Mouse (Mus musculus) stomach, embryonic 14.5 days (tissue): Measurements from ENCODE around the gene Ccdc6. TPM values are rescaled to one million over a fixed set of nuclear protein-coding genes. Genes with fewer than 3 reads are reported as not detected.
A peak's percentile ranks its signal among the peaks of the same experiment; 100 is the strongest.
"Not testable (repeated sequence)": the region's sequence is repeated elsewhere in the genome, so short reads cannot be mapped to it uniquely, and the experiment has no call there.

ENCODE experiments used
- ATAC-seq: fragments of 200-750 bp; cut with Nextera tagmentation; 2 replicates; pipeline ENCODE4 v1.8.0; 2017; ENCODE audit warnings: low read depth, moderate TSS enrichment; ENCODE audit not compliant: insufficient number of reproducible peaks, insufficient read depth, low FRiP score
- H3K27ac ChIP-seq: fragments of 300-500 bp; sonication (generic); 2 replicates; pipeline ENCODE4 v1.5.1; 2014; ENCODE audit warnings: mild to moderate bottlenecking, low read length, moderate library complexity, mixed read lengths
- H3K27me3 ChIP-seq: fragments of 300-500 bp; sonication (generic); 2 replicates; pipeline ENCODE4 v1.6.1; 2014; ENCODE audit warnings: low read length, control low read depth, mixed read lengths; ENCODE audit not compliant: control insufficient read depth, insufficient read depth
- H3K36me3 ChIP-seq: fragments of 300-500 bp; sonication (generic); 2 replicates; pipeline ENCODE4 v1.6.1; 2014; ENCODE audit warnings: mild to moderate bottlenecking, control low read depth, low read length, moderate library complexity, mixed read lengths; ENCODE audit not compliant: control insufficient read depth, insufficient read depth
- H3K4me1 ChIP-seq: fragments of 300-500 bp; sonication (generic); 2 replicates; pipeline ENCODE4 v1.6.1; 2014; ENCODE audit warnings: low read length, control low read depth, mixed read lengths; ENCODE audit not compliant: control insufficient read depth, insufficient read depth
- H3K4me2 ChIP-seq: fragments of 300-500 bp; sonication (generic); replicated peaks from 2 replicates; pipeline ENCODE4 v1.6.1; 2014; ENCODE audit warnings: low read depth, low read length, control low read depth
- H3K4me3 ChIP-seq: fragments of 300-500 bp; sonication (generic); 2 replicates; pipeline ENCODE4 v1.5.1; 2014; ENCODE audit warnings: low read depth, low read length, control low read depth
- H3K9ac ChIP-seq: fragments of 300-500 bp; sonication (generic); replicated peaks from 2 replicates; pipeline ENCODE4 v1.6.1; 2014; ENCODE audit warnings: low read depth, mild to moderate bottlenecking, control low read depth, low read length, moderate library complexity, mixed read lengths
- H3K9me3 ChIP-seq: fragments of 300-500 bp; sonication (generic); 2 replicates; pipeline ENCODE4 v1.6.1; 2016; ENCODE audit warnings: low read depth, low read length, control low read depth; ENCODE audit not compliant: control insufficient read depth
- WGBS: fragments of 180-500 bp; shearing (Covaris S2); extraction: QIAGEN DNeasy Blood & Tissue Kit; methylation state at CpG from one replicate; pipeline ENCODE4 v1.1.7; 2014; 5-methylcytosine and 5-hydroxymethylcytosine counted together
- polyA plus RNA-seq: library from polyadenylated mRNA; unstranded; fragments of >200 nt; fragmentation: Nextera tagmentation; extraction: Ambion mirVana; gene quantifications from 2 replicates; pipeline ENCODE4 v1.2.1, GENCODE M21; 2014

Gene Ccdc6
- polyA plus RNA-seq, 1 experiment from 2014 or later: 27.2 TPM

- H3K9ac ChIP-seq: no peak overlapping the region
- H3K27me3 ChIP-seq: no peaks in the 10 kb centered on the region
- H3K4me1 ChIP-seq: peaks cover 14% of the 10 kb centered on the region; the same call in 1 of the 2 replicates
- no peaks in the 10 kb centered on the region for H3K36me3 ChIP-seq
- ATAC-seq: no peak
- H3K4me2 ChIP-seq: no peak overlapping the region
- no peak overlapping the region for H3K27ac ChIP-seq
- H3K9me3 ChIP-seq: no peaks in the 10 kb centered on the region
- no peak overlapping the region for H3K4me3 ChIP-seq
- 88% methylated on average over 6 of the region's 6 CpGs for WGBS
Observed at GRCm38 (mm10) chr10:70199466-70200210, 102.7 kb downstream of the Ccdc6 start.

DNA sequence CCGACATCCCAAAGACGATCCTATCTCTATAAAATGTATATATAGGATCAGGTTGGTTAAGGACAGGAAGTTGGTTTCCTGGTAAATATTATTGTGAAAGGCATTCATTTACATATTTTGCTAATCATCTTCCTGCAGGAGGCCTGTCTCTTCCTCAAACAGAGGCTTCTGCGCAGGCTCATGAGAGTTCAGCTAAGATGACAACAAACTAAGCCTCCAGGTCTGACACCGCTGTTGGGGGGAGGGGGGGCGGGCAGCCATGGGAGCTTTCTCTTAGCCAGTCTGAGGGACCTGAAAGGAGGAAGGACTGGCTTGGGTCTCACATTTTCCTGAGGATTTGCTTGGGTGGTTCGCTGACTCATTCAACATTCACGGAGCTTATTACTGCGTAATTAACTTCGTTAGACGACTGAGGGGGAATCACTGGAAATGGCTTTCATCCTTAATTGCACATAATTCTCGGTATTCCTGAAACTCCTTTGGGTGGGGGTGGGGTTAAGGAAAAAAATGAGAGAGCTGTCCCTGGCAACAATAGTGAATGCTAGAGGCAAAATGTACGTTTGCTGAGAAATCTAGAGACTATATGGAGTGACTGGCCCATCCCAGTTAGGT is 104.1 kb downstream of the Ccdc6 start:
- ATAC-seq: no peak
- Histone ChIP-seq H3K27ac (no peak overlapping the region), H3K27me3 (no peaks in the 10 kb centered on the region), H3K4me3 (no peak overlapping the region), H3K36me3 (no peaks in the 10 kb centered on the region), H3K4me2 (no peak overlapping the region), H3K4me1 (peaks cover 9% of the 10 kb centered on the region; the same call in 1 of the 2 replicates), H3K9ac (no peak overlapping the region), H3K9me3 (no peaks in the 10 kb centered on the region)
- 73% methylated on average over 12 of the region's 12 CpGs for WGBS

- ATAC-seq: peak; percentile 56; the same call in 1 of the 2 replicates
- Histone ChIP-seq H3K4me2 (peak within 1 kb of the TSS; percentile 19; the same call in 1 of the 2 replicates), H3K9me3 (no peaks in the 10 kb centered on the region), H3K27me3 (no peaks in the 10 kb centered on the region), H3K36me3 (no peaks in the 10 kb centered on the region), H3K27ac (peak within 1 kb of the TSS; percentile 2; the same call in 1 of the 2 replicates), H3K4me1 (peaks cover 5% of the 10 kb centered on the region; the same call in 1 of the 2 replicates), H3K9ac (no peak within 1 kb of the TSS), H3K4me3 (no peak within 1 kb of the TSS)
- 21% methylated on average over 17 of the region's 17 CpGs for WGBS
Observed at GRCm38 (mm10) chr10:70204505-70205399, 107.8 kb downstream of the Ccdc6 start, which contains the start of gene Mrln. Mrln (plus strand) TSS chr10:70204664.

DNA sequence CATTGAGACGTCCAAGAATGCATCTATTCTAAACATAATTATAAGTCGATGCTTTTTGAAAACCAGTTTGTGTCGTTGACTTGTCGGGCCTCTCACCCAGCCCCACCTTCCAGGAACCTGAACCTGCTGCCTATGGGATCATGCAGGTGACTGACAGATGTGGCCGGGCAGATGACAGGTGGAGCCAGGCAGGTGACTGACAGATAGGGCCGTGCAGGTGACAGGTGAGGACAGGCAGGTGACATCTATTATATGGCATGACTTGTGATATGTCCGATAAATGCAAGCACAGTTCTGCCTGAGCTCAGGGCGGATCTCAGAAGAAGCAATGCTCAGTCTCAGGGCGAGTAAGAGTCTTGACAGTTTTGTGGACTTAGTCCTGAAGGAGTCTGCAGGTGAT is 114.4 kb downstream of the Ccdc6 start:
- Histone ChIP-seq H3K27ac (no peak overlapping the region), H3K27me3 (no peaks in the 10 kb centered on the region), H3K4me1 (no peaks in the 10 kb centered on the region), H3K4me2 (no peak overlapping the region), H3K4me3 (no peak overlapping the region), H3K9me3 (no peaks in the 10 kb centered on the region), H3K9ac (no peak overlapping the region), H3K36me3 (no peaks in the 10 kb centered on the region)
- no peak for ATAC-seq
- 75% methylated on average over 9 of the region's 9 CpGs for WGBS

- no peak for ATAC-seq
- 77% methylated on average over 5 of the region's 5 CpGs for WGBS
- Histone ChIP-seq H3K27me3 (no peaks in the 10 kb centered on the region), H3K4me2 (no peak overlapping the region), H3K27ac (no peak overlapping the region), H3K9ac (no peak overlapping the region), H3K9me3 (no peaks in the 10 kb centered on the region), H3K4me1 (no peaks in the 10 kb centered on the region), H3K4me3 (no peak overlapping the region), H3K36me3 (no peaks in the 10 kb centered on the region)
Observed at GRCm38 (mm10) chr10:70220971-70221370, 124.0 kb downstream of the Ccdc6 start.

DNA sequence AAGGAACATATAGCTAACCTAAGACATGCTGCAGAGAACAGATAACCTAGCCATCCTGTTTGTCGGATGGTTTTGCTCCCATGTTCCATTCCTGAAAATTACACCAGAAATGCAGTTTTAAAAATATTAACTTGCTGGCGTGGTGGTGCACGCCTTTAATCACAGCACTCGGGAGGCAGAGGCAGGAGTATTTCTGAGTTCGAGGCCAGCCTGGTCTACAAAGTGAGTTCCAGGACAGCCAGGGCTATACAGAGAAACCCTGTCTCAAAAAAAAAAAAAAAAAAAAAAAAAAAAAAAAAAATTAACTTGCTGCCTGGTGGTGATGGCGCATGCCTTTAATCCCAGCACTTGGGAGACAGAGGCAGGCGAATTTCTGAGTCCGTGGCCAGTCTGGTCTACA is 125.3 kb downstream of the Ccdc6 start:
- not testable (repeated sequence) for H3K9me3 ChIP-seq, H3K4me3 ChIP-seq, H3K4me2 ChIP-seq, H3K27me3 ChIP-seq, H3K9ac ChIP-seq, H3K27ac ChIP-seq, ATAC-seq, H3K36me3 ChIP-seq, H3K4me1 ChIP-seq
- WGBS: 88% methylated on average over 8 of the region's 8 CpGs

DNA sequence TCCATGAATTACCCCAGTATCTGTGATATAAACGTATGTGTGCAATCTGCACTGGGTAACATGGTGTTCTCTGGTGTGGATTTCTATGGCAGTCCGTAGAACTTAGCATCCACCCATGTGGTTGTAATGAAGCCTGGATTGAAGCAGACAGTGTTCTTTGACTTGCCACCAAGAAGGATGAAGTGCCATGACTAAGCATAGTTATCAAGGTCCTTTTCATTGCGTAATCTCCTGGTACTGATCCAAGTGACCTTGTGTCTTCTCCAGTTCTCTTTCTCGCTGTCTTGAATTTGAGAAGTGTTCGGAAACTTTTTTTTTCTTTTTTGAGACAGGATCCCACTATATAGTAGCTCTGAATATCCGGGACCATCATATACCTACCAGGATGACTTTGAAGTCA is 127.7 kb downstream of the Ccdc6 start:
- 91% methylated on average over 6 of the region's 6 CpGs for WGBS
- Histone ChIP-seq H3K27me3 (no peaks in the 10 kb centered on the region), H3K9me3 (no peaks in the 10 kb centered on the region), H3K9ac (no peak overlapping the region), H3K4me2 (no peak overlapping the region), H3K4me3 (no peak overlapping the region), H3K27ac (no peak overlapping the region), H3K4me1 (no peaks in the 10 kb centered on the region), H3K36me3 (no peaks in the 10 kb centered on the region)
- ATAC-seq: no peak

GRCm38 (mm10) chr10:70225760-70226159 is 128.8 kb downstream of the Ccdc6 start:
- WGBS: 38% methylated on average over 6 of the region's 6 CpGs
- no peak overlapping the region for H3K9ac ChIP-seq
- no peaks in the 10 kb centered on the region for H3K27me3 ChIP-seq
- no peak for ATAC-seq
- H3K4me1 ChIP-seq: no peaks in the 10 kb centered on the region
- no peak overlapping the region for H3K27ac ChIP-seq
- no peaks in the 10 kb centered on the region for H3K36me3 ChIP-seq
- no peak overlapping the region for H3K4me2 ChIP-seq
- no peaks in the 10 kb centered on the region for H3K9me3 ChIP-seq
- H3K4me3 ChIP-seq: no peak overlapping the region
